Mouse (Mus musculus) heart, adult 18-20 months (tissue): ENCODE measurements around the gene Rasa2. TPM values are rescaled to one million over a fixed set of nuclear protein-coding genes. Genes with fewer than 3 reads are reported as not detected.

Experiments used
- DNase-seq, 2 experiments: peaks; one replicate each; pipeline ENCODE4 v3.0.0; 2021 to 2022; ENCODE audit warnings: mixed read lengths in 1 of 2
- total RNA-seq, 2 experiments: library from RNA; stranded (reverse); gene quantifications; 2 replicates each; pipeline ENCODE4 v1.2.3; 2021

Rasa2 gene
- total RNA-seq, 2 experiments from 2014 or later, result 3.9 to 5.9 TPM

DNA sequence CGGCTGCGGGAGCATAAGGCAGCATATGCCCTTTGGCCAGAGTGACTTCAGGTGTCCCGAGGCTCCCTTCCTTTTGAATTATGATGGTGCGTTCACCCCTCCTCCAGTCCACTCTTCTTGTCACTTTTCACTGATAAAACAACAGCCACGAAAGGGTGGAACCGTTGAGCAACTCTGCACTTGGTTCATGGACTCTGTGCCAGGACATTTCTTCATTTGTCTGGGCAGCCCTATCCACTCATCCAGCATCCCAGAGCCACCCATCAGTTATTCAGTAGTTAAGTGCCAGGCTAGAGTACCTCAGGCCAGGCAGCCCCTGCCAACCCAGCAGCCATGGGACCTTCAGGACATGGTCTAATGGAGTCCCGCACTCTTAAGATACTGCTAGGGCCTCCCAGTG is 7.1 kb upstream of the Rasa2 start:
- DNase-seq, result no peak

DNA sequence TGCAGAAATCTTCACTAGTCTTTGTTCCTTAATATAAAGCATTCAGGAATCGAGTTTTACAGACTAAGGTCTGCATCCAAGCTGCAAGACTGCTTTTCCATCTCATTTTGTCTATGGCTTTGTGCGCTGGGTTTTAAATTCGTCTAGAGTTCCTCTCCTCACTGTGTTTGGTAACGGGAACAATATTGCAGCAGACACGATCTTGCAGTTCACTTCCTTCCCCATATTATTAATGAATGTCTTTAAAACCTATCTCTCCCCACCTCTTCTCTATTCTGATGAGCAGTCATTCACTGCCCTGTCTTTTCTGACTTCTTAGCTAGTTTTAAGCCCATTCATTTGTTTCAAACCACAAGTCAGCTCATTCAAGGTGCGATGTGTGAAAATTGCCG is 5.7 kb upstream of the Rasa2 start:
- DNase-seq, result no peak

DNA sequence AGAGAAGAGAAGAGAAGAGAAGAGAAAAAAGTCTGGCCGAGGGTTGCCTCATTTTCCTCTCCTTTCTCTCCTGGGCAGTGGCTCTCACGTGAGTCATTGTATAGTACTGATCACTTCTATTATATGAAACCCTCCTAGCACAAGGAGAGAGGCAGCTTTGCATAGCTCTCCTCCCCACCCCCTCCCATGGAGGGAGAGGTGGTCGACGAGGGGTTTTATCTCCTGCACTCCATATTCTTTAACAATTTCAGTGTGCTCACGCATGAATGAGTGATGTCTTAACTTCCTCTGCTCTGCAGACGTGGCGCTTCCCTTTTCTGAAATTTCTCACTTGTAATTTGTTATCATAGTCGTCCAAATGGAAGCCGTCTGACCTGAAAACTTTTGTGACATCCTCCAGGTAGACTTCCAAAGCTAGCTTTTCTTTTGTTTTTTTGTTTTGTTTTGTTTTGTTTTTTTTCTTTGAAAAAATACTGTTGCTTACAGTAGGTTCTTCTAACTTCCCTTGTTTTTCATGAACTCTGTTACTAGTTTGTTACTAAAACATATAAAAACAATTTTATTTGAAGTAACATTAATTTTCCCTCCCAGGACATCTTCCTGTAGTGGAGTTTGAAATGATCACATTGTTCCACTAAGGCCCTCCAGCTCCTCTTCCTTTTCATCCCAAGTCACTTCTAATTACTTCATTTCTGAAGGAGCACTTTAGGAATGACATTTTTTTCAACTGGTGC is 5.2 kb upstream of the Rasa2 start:
- DNase-seq, result no peak

DNA sequence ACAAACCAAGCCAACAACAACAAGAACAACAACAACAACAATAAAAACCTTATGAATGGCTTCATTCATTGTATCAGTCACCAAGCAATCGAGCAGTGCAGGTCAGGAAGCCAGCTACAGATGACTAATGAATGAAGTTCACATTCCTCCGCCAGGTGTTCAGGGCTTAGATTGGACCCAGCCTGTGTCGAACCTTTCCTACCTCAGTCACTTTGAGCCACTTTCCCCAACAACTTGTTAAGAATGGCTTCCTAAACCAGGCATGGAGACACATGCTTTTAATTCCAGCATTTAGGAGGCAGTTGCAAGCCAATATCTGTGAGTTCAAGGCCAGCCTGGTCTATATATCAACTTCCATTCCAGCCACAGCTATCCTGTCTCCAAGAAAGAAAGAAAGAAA is 4.5 kb upstream of the Rasa2 start:
- DNase-seq, result no peak

DNA sequence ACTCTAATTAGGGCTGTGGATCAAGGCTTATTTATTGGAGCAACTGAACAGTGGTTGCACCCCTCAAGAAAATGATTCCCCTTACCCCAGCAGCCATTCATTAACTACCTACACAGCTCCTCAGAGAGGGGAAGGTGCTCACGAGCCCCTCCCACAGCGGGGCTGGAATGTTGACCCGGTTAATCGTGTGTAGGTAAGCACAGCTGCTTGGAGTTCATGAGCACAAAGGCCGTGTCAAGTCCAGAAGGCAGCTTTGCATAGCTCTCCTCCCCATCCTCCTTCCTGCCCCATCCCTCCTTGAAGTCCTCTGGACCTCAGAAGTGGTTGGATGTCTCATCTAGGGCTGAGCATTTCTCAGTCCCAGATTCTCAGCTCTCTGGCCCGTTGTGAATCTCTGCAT is 3.8 kb upstream of the Rasa2 start:
- no peak for DNase-seq

DNA sequence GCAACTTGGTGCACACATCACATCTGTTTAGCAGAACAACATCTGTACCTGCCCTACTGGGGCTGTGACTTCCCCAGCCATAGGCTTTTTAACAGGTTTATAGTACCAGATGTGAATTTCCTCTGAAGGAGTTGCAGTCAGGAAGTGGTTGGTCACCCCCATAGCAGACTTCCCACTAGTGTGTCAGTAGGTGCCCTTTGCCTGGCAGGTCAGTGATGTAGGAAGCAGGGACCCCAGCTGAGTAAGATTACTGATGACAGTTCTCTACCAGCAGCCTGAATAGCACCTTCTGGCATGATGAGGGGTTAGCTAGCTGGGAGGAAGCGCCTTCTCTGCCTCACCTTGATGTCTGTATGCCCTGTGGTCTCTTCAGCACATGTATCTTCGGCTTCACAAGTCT is 2.4 kb upstream of the Rasa2 start:
- DNase-seq, result no peak

DNA sequence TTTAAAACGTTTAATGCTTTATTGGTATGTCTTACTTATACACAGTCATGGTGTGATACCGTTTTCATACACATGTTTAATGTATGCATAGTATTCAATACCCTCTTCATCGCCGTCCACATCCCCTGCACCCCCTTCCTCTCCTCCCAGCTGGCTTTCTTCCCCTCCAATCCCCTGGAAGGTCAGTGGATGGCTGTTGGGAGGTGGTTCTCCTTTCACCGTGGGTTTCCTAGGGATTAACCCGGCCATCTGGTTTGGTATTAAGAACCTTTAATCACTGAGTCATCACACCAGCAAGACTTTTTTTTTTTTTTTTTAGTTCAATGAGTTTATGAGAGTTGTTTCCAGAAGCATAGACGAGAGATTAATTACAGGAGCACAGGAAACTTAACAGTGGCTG is 1.3 kb upstream of the Rasa2 start:
- no peak for DNase-seq

DNA sequence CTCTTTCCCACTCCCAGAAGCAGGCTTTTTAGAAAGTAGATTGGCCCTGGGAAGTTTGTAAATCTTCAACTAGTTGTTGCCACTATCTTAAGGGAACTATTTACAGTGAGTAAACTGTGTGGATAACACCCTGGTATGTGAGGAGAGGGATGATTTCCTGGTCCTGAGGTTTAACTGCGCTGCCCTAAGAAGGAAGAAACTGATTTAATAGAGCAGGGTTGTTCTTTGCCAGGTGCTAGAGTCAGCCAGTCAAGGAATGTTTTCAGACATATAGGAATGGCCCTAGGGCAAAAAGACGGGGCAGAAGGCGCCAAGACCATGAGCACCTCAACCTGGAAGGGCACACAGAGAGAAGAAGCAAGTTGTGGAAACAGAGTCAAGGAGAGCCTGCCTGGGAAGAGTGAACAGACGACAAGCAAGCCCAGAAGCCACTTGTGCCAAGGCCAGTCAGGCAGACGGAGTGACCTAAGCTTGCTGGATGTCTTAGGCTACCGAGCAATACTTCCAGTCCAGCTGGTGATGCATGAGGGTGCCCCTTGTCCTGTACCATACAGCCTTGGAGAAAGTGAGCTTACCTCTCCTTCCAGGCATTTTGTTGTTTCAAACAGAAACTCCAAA is 765 bp upstream of the Rasa2 start:
- no peak for DNase-seq

DNA sequence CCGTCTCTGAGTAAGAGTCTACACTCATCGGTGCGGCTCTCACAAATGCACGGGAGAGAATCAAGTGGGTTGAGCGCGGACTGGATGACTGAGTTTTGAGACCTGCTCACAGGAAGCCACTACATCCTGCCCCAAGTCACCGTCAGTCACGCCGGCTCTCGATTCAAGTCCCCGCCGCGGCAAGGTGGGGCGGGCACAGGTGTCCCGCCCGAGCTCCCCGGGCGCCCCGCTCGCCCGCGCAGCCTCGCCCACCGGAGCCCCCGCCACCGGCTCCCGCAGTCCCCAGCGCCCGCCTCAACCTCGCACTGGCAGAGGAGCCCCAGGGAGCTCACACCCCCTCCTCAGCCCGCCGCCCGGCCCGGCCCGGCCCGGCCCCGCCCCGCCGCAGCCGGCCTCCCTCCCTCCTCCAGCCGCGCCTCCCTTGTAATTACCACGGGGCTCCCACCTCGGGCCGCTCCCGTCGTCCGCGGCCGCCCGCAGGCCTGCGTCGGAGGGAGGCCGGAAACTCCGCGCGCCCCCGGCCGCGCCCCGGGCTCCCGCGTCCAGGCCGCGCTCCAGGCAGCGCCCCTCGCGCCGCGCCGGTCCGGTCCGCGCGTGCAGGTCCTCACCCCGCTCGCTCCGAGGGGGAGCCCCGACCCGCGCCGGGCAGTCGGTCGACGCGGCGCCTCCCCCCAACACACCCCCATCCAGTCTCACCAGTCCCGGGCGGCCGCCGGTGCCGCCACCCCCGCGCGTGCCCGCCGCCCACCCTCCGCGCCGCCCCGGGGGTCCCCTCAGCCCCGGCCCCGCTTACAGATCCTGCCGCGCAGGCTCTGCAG is 637 bp downstream of the Rasa2 start:
- DNase-seq, result peak; percentile 58 to 67

DNA sequence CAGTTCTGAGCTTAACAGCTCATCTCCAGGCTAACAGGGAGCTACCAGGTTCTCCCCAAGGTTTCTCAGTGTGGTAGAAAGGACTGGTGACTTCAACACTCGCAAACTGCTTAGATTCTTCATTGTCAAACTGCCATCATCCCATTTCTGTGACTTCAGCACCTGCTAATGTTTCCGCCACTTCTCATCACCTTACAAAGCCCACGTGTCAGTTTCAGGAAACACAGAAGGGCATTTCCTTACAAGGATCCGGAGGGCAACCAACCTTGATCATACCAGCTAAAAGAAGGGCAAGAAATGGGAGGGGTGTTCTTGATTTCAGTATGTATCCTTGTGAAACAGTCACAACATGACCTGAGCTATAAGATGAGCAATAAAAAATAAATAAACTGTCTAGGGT is 2.3 kb downstream of the Rasa2 start:
- no peak for DNase-seq

DNA sequence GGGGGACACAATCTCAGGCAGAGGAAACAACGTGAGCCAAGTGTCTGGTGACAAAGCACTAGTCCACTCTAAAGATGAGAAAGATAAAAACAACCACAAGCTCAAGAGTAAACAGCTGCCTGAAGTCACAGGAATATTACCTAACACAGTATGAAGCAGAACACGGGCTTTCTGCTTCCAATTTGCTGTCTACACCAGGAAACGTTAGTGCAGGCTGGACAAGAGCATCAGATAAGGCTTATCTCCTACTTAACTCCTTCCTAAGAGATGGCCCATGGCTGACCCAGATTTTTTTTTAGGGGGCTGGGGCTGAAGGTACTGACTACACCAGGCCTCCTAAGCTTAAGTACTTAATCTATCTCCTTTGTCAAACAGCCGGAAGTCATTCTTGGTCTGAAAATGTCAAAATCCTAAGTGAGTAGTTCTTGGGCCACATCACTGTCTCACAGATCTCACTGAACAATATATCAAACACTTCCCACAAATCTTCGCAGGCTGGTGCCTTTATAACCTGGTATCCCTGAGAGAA is 3.8 kb downstream of the Rasa2 start:
- no peak for DNase-seq

DNA sequence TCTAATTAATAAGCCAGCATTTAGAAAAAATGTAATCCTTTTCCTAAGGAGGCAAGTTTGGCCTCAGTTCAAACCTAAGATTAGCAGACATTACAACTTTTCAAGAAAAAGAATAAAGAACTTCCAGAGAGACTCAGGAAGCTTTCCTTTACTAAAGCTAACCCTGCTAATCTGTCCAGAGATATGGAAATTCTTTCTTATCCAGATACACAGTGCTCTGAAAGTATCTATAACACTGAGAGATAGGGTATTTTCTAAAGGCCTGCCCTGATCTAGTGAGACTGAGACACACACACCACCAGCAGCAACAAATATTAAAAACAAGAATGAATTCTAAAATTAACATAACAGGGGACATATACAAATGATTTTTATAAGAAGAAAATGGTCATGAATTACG is 4.4 kb downstream of the Rasa2 start:
- no peak for DNase-seq

DNA sequence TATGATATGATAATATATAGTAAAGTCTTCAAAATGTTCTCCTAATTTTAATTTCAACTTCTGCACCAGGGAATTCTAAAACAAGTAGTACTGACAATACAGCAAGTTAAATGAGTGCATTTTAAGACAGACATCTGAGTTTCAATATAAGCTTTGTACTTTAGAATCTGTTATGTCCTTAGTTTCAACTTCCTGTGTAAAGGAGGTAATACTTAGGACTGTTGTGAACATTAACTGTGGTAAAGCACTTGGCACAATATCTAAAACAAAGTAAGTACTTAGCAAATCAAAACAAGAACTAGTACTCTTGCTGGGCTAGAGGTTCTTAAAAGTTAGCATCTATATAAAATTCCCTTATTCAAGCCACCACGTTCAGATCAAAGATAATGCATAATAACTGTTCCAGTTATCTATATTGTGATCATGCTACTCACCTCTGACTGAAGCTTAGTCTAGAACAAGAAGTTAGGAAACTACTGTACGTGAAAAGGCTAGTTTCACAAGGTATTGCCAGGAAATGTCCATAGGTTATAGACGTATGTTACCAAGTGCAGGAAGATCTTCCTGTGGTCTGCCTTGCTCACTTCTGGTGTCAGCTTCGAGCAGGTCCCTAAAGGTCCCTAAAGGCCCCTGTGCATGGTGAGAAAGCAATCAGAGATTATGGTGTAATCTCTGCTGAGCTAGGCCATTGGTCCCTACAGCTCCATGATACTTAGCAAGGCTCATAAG is 12.8 kb downstream of the Rasa2 start:
- DNase-seq, result no peak

DNA sequence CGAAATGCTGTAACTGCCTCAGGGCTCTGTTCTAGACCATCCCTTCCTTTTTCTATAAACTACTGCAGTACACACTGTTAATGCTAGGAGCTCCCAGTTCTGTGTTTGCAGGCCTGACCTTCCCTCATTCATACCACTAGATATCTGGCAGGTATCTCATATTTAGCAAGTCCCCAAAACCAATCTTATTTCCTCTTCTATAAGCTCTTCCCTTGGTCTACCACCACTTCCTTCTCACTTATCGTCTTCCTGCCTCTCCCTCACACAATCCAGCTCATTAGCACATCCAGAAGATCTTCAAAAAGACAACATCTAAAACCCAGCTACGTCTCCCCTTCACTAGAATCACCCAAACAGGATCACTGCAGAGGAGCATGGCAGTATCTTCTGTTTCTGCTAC is 19.1 kb downstream of the Rasa2 start:
- no peak for DNase-seq

DNA sequence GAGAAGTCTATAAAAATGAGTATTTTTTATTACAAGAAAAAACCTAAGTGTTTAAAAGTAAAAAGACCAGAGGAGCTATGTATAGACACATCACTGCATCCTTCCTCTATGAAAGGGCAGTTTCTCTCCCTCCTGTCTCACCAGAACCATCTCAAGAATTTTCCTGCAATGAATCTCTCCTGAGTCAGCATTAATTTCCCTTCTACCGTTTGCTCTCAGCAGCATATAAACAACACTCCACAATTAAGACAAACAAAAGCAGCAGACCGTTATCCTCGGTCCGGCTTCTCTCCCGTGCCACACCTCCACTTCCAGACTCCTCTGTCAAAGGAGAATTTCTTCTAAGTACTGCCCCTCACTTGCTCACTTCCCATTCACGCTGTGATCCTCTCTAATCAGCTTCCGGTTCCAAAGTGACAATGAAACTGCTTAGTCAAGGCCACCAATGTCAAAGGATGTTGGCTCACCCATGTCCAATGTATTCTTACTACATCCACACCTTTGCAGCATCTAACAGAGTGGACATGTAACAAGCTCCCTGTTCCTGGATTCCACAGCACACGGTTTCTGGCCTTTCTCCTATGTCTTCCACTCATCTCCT is 19.6 kb downstream of the Rasa2 start:
- no peak for DNase-seq

DNA sequence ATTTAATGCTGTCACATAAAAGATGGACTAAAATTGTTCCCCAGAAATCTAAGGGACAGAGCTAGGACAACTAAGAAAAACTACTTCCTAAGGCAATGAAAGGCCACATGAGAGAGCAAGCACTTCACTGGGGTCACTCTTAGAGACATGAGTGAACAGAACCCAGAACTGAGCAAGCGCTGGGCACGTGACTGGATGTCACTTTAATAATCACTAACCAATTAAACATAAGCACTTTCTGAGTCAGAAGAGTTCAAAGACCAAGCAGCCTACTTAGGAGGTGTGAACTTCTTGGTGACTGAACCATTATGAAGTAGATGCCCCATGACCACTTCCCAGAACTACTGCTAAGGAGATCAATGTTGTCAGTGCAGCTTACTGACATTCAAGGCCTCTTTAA is 20.6 kb downstream of the Rasa2 start:
- no peak for DNase-seq

DNA sequence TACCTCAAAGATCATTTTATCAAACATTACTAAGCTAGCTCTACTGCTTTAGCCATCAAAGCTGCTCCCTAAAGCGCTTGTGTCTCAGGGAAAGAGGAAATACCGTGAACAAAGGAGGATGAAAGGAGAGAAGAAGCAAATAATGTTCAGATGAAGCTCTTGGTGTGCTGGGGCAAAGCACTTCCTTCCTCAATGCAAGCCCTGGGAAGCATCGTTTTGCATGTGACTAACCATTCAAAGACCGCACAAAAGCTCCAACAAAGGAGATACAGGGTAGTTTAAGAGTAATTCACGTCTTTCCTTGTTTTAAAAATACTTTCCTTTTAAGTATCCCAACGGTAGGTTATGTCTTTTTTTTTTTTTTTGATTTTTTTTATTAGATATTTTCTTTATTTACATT is 28.0 kb downstream of the Rasa2 start:
- DNase-seq, result no peak

DNA sequence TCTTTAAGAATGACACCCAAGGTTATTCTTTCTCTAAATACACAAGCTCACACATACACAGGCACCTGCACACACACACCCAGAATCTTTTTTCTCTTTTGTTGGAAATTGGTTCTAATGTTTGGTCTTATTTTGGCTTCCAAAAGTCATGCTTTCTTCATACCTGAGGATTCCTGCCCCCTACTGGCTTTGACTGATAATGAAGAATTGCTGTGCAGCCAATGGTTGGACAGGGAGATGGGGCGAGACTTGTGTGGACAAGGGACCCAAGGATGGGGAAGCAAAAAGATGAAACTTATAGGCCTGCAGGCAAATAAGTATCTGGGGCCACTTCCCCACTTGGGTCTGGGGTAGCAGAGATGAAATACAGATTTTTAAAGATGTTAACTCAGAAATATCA is 33.5 kb downstream of the Rasa2 start:
- DNase-seq, result no peak

DNA sequence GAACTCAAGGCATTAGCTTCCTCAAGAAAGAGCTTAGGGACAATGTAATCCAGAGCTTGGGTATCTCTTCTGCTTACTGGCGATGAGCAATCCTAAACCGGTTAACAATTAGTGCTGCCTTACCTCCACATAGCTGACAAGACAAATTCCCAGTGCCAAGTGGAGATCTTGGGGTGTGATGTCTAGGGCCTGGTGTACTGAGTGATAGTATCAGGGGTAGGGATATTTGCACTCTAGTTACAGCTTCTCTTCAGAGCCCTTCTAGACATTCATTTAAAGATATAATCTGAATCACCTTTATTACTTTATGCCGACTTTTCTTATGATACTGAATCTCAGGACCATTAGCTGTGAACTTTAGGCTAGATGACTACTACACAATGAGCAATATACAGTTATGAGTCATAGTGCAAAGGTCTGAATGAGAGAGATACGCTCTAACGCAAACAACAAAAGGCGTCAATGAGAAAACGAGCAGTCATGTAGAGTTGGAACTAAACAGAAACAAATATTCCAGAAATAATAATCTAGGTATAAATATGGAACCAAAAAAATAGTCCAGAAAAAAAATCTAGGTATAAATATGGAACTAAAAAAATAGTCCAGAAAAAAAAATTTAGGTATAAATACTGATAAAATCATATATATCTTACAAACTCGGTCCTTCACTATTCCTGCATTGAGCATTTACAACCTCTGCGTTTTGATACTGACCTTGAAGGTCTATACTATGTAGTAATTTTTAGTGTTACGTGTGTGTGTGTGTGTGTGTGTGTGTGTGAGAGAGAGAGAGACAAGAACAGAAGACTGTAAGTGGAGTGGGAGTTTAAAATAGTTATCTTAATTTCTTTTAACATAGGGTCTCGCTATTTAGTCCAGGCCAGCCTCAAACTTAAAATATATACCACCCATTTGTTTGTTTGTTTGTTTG is 38.5 kb downstream of the Rasa2 start:
- DNase-seq, result no peak

DNA sequence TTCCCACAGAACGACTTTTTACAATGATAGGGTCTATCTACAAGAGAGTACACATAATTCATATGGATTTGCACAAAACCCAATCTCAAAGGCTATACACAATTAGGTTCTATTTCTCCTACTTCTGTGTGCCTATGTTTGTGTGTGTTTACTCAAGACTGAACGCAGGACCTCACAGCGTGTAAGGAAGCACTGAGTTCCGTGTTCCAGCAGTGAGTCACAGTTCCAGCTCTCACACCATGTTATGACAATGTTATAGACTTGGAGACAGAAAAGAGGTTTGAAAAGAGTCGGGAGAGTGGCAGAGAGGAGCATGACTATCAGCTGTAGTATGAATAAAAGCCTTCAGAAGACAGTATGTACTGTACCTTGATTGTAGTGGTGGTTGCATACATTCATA is 42.1 kb downstream of the Rasa2 start:
- no peak for DNase-seq

DNA sequence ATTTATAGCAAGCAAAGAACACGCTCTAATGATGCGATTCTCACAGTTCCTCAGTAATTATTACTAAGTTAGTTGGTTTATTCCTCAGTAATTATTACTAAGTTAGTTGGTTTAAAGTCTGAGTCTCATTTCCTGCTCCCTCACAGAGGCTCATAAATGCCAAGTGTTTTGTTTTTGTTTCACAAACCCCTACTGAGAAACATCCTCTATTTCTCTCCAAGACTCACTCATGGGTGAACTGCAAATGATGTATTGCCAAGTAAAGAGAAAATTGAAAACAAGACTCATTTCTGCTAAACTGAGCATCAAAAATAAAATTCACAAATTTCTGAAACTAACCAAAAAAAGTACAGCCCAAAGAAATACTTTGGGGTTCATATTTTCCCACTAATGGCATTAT is 47.9 kb downstream of the Rasa2 start:
- no peak for DNase-seq
